Mouse (Mus musculus): Measurements from ENCODE around the gene Vash1. TPM values are rescaled to one million over a fixed set of nuclear protein-coding genes. Genes with fewer than 3 reads are reported as not detected.

Gene Vash1
- polyA plus RNA-seq, 1 experiment from 2014 or later = 6.4 TPM

GRCm38 (mm10) chr12:86702690-86703089 lies 24.2 kb downstream of the Vash1 start:
- H3K27me3 ChIP-seq (ENCODE audit: insufficient read depth, low read length) = no peaks in the 10 kb centered on the region
- WGBS = 95% methylated on average over 3 of the region's 3 CpGs
- ATAC-seq (replicated peaks; ENCODE audit: low FRiP score, low read depth) = no peak
- H3K9me3 ChIP-seq (replicated peaks; ENCODE audit: low read length) = no peaks in the 10 kb centered on the region
- no peak overlapping the region for H3K4me2 ChIP-seq (ENCODE audit: low read length)
- no peak overlapping the region for H3K4me3 ChIP-seq (replicated peaks; ENCODE audit: low read depth, low read length)
- H3K27ac ChIP-seq = no peak overlapping the region
- no peak for TF ChIP-seq CTCF (IDR thresholded peaks at IDR 0.05; ENCODE audit: low read depth)
- no peak for DNase-seq (ENCODE audit: low spot score)
- H3K4me1 ChIP-seq (replicated peaks; ENCODE audit: insufficient read depth, low read length) = no peaks in the 10 kb centered on the region
- no peaks in the 10 kb centered on the region for H3K36me3 ChIP-seq (ENCODE audit: insufficient read depth, low read length)
- H3K9ac ChIP-seq (ENCODE audit: low read depth, low read length) = no peak overlapping the region

- Histone ChIP-seq H3K4me2 (ENCODE audit: low read length) (no peak overlapping the region), H3K4me1 (replicated peaks; ENCODE audit: insufficient read depth, low read length) (no peaks in the 10 kb centered on the region), H3K9me3 (replicated peaks; ENCODE audit: low read length) (no peaks in the 10 kb centered on the region), H3K36me3 (ENCODE audit: insufficient read depth, low read length) (no peaks in the 10 kb centered on the region), H3K27me3 (ENCODE audit: insufficient read depth, low read length) (no peaks in the 10 kb centered on the region), H3K27ac (no peak overlapping the region), H3K9ac (ENCODE audit: low read depth, low read length) (no peak overlapping the region), H3K4me3 (replicated peaks; ENCODE audit: low read depth, low read length) (no peak overlapping the region)
- DNase-seq (ENCODE audit: low spot score) (no peak), ATAC-seq (replicated peaks; ENCODE audit: low FRiP score, low read depth) (no peak)
- TF ChIP-seq CTCF (IDR thresholded peaks at IDR 0.05; ENCODE audit: low read depth) = no peak
- 79% methylated on average over 5 of the region's 5 CpGs for WGBS
Measured at GRCm38 (mm10) chr12:86705843-86706242, 27.3 kb downstream of the Vash1 start.

- no peaks in the 10 kb centered on the region for H3K4me1 ChIP-seq (replicated peaks; ENCODE audit: insufficient read depth, low read length)
- DNase-seq (ENCODE audit: low spot score) (no peak), ATAC-seq (replicated peaks; ENCODE audit: low FRiP score, low read depth) (no peak)
- no peak overlapping the region for H3K27ac ChIP-seq
- TF ChIP-seq CTCF (IDR thresholded peaks at IDR 0.05; ENCODE audit: low read depth) = peak; percentile 33; the same call in 1 of the 2 replicates
- no peak overlapping the region for H3K4me2 ChIP-seq (ENCODE audit: low read length)
- no peaks in the 10 kb centered on the region for H3K27me3 ChIP-seq (ENCODE audit: insufficient read depth, low read length)
- no peak overlapping the region for H3K4me3 ChIP-seq (replicated peaks; ENCODE audit: low read depth, low read length)
- H3K36me3 ChIP-seq (ENCODE audit: insufficient read depth, low read length) = no peaks in the 10 kb centered on the region
- WGBS = 65% methylated on average over 5 of the region's 5 CpGs
- H3K9me3 ChIP-seq (replicated peaks; ENCODE audit: low read length) = no peaks in the 10 kb centered on the region
- H3K9ac ChIP-seq (ENCODE audit: low read depth, low read length) = no peak overlapping the region
Measured at GRCm38 (mm10) chr12:86714026-86714425, 35.5 kb downstream of the Vash1 start.

- Histone ChIP-seq H3K27ac (no peak overlapping the region), H3K36me3 (ENCODE audit: insufficient read depth, low read length) (no peaks in the 10 kb centered on the region), H3K27me3 (ENCODE audit: insufficient read depth, low read length) (no peaks in the 10 kb centered on the region), H3K4me1 (replicated peaks; ENCODE audit: insufficient read depth, low read length) (no peaks in the 10 kb centered on the region), H3K4me2 (ENCODE audit: low read length) (no peak overlapping the region), H3K9ac (ENCODE audit: low read depth, low read length) (no peak overlapping the region), H3K9me3 (replicated peaks; ENCODE audit: low read length) (no peaks in the 10 kb centered on the region), H3K4me3 (replicated peaks; ENCODE audit: low read depth, low read length) (no peak overlapping the region)
- WGBS = 60% methylated on average over 5 of the region's 5 CpGs
- peak; percentile 83 for TF ChIP-seq CTCF (IDR thresholded peaks at IDR 0.05; ENCODE audit: low read depth)
- ATAC-seq (replicated peaks; ENCODE audit: low FRiP score, low read depth) (no peak), DNase-seq (ENCODE audit: low spot score) (peak; percentile 61)
Measured at GRCm38 (mm10) chr12:86715401-86715800, 36.9 kb downstream of the Vash1 start.

GRCm38 (mm10) chr12:86716962-86717361 lies 38.5 kb downstream of the Vash1 start:
- WGBS = 84% methylated on average over 11 of the region's 11 CpGs
- Histone ChIP-seq H3K4me1 (replicated peaks; ENCODE audit: insufficient read depth, low read length) (no peaks in the 10 kb centered on the region), H3K9me3 (replicated peaks; ENCODE audit: low read length) (no peaks in the 10 kb centered on the region), H3K27ac (no peak overlapping the region), H3K9ac (ENCODE audit: low read depth, low read length) (no peak overlapping the region), H3K27me3 (ENCODE audit: insufficient read depth, low read length) (no peaks in the 10 kb centered on the region), H3K4me2 (ENCODE audit: low read length) (no peak overlapping the region), H3K4me3 (replicated peaks; ENCODE audit: low read depth, low read length) (no peak overlapping the region), H3K36me3 (ENCODE audit: insufficient read depth, low read length) (no peaks in the 10 kb centered on the region)
- ATAC-seq (replicated peaks; ENCODE audit: low FRiP score, low read depth) (no peak), DNase-seq (ENCODE audit: low spot score) (no peak)
- no peak for TF ChIP-seq CTCF (IDR thresholded peaks at IDR 0.05; ENCODE audit: low read depth)

- Histone ChIP-seq H3K27me3 (ENCODE audit: insufficient read depth, low read length) (no peaks in the 10 kb centered on the region), H3K27ac (no peak overlapping the region), H3K36me3 (ENCODE audit: insufficient read depth, low read length) (no peaks in the 10 kb centered on the region), H3K4me1 (replicated peaks; ENCODE audit: insufficient read depth, low read length) (no peaks in the 10 kb centered on the region), H3K4me3 (replicated peaks; ENCODE audit: low read depth, low read length) (no peak overlapping the region), H3K9me3 (replicated peaks; ENCODE audit: low read length) (no peaks in the 10 kb centered on the region), H3K9ac (ENCODE audit: low read depth, low read length) (no peak overlapping the region), H3K4me2 (ENCODE audit: low read length) (no peak overlapping the region)
- DNase-seq (ENCODE audit: low spot score) (no peak), ATAC-seq (replicated peaks; ENCODE audit: low FRiP score, low read depth) (no peak)
- TF ChIP-seq CTCF (IDR thresholded peaks at IDR 0.05; ENCODE audit: low read depth) = no peak
- 85% methylated on average over 18 of the region's 18 CpGs for WGBS
Measured at GRCm38 (mm10) chr12:86719961-86720639, 41.6 kb downstream of the Vash1 start.

GRCm38 (mm10) chr12:86721453-86721852 lies 43.0 kb downstream of the Vash1 start:
- no peaks in the 10 kb centered on the region for H3K27me3 ChIP-seq (ENCODE audit: insufficient read depth, low read length)
- DNase-seq (ENCODE audit: low spot score) (no peak), ATAC-seq (replicated peaks; ENCODE audit: low FRiP score, low read depth) (no peak)
- H3K4me3 ChIP-seq (replicated peaks; ENCODE audit: low read depth, low read length) = no peak overlapping the region
- no peak for TF ChIP-seq CTCF (IDR thresholded peaks at IDR 0.05; ENCODE audit: low read depth)
- no peaks in the 10 kb centered on the region for H3K9me3 ChIP-seq (replicated peaks; ENCODE audit: low read length)
- no peaks in the 10 kb centered on the region for H3K4me1 ChIP-seq (replicated peaks; ENCODE audit: insufficient read depth, low read length)
- no peaks in the 10 kb centered on the region for H3K36me3 ChIP-seq (ENCODE audit: insufficient read depth, low read length)
- H3K9ac ChIP-seq (ENCODE audit: low read depth, low read length) = no peak overlapping the region
- WGBS = 84% methylated on average over 5 of the region's 5 CpGs
- H3K4me2 ChIP-seq (ENCODE audit: low read length) = no peak overlapping the region
- no peak overlapping the region for H3K27ac ChIP-seq

Measured in kidney, postnatal 0 days (tissue).